In the genomic region with DNA sequence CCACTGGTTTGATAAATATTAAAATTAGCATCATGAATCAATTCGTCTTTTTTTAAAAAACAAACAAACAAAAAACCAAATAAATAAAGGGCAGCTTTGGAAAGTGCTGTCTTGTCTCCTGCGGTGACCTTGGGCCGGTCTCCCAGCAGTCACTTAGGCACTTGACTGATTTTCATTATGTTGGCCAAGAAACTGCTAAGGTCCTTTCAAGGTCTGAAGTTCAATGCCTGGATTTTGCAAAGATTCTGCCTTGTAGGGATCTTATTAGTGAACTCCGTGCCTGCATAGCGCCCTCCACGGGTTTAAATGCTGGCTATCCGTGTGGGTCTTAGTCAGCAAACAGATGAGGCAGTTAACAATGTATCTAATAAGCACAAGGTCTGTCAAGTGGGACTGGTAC, we compare ENCODE assay signal across 19 mouse cellular contexts. TPM values are rescaled to one million over a fixed set of nuclear protein-coding genes. Genes with fewer than 3 reads are reported as not detected.
A peak's percentile ranks its signal among the peaks of the same experiment; 100 is the strongest.
DNase-seq lines count a peak whose midpoint lies in the region; ATAC-seq and TF ChIP-seq lines count a peak whose summit lies in the region.
"Had no signal": no experiment of that assay in that cellular context is flagged by ENCODE, and none has a peak within 500 bp of the region (broad histone marks: within the 10 kb centered on the region; RNA-seq: fewer than 3 reads in every experiment).

No protein-coding gene starts in this region.

- TF ChIP-seq POLR2A in liver, adult 2 months (IDR thresholded peaks at IDR 0.05; ENCODE audit: extremely low read depth, insufficient read depth, low read length), result no peak

- DNase-seq in hindbrain, embryonic 11.5 days (ENCODE audit: low spot score), result peak; percentile 8
- no peak for DNase-seq in hindbrain, embryonic 10.5 days (ENCODE audit: low spot score)
- peak; percentile 52 for DNase-seq in liver, adult 2 months (ENCODE audit: extremely low read depth, low read depth, low spot score)
- no peak for DNase-seq in liver, embryonic 11.5 days (ENCODE audit: low spot score)
- DNase-seq in kidney, adult 8-10 months, result peak; percentile 73 to 84
- DNase-seq in kidney, postnatal 10 days, result peak; percentile 36
- DNase-seq in cerebellum, adult 9-10 months, result no peak
- no peak for DNase-seq in layer of hippocampus, adult 9-11 months
- DNase-seq: cerebellum, adult 8-10 months; heart, postnatal 4 days; lung, postnatal 10 days; right cerebral cortex, postnatal 14 days; spleen, adult 18-20 months; thymus, postnatal 14 days had no signal

- H3K4me2 ChIP-seq in hindbrain, embryonic 11.5 days (replicated peaks; ENCODE audit: low read depth, low read length), result no peak overlapping the region
- no peak overlapping the region for H3K4me2 ChIP-seq in liver, embryonic 11.5 days
- H3K4me2 ChIP-seq: forebrain, embryonic 13.5 days had no signal

- H3K4me1 ChIP-seq in hindbrain, embryonic 11.5 days (replicated peaks; ENCODE audit: control insufficient read depth, insufficient read depth, low read length), result no peaks in the 10 kb centered on the region
- peaks cover 6% of the 10 kb centered on the region; the same call in 1 of the 2 replicates for H3K4me1 ChIP-seq in hindbrain, embryonic 10.5 days (replicated peaks)
- H3K4me1 ChIP-seq in liver, adult 2 months (ENCODE audit: control insufficient read depth, insufficient read depth, low read length), result peaks cover 42% of the 10 kb centered on the region
- 0 out of 2 replicates have a peak, but pooled peaks cover 5% of the 10 kb centered on the region for H3K4me1 ChIP-seq in liver, embryonic 11.5 days (replicated peaks; ENCODE audit: control insufficient read depth, insufficient read depth, low read length)
- H3K4me1 ChIP-seq: forebrain, embryonic 13.5 days; midbrain, embryonic 10.5 days had no signal

- H3K79me2 ChIP-seq in liver, adult 2 months (ENCODE audit: control insufficient read depth, insufficient read depth, low read length), result no peaks in the 10 kb centered on the region

- no peak overlapping the region for H3K4me3 ChIP-seq in hindbrain, embryonic 11.5 days (ENCODE audit: low read depth, low read length)
- no peak overlapping the region for H3K4me3 ChIP-seq in hindbrain, embryonic 10.5 days
- H3K4me3 ChIP-seq in liver, adult 2 months (ENCODE audit: insufficient read depth, low read depth, low read length), result no peak overlapping the region
- H3K4me3 ChIP-seq in liver, embryonic 11.5 days (ENCODE audit: low read depth, low read length), result no peak overlapping the region
- H3K4me3 ChIP-seq: forebrain, embryonic 13.5 days; heart, embryonic 10.5 days; midbrain, embryonic 10.5 days had no signal

- no peak overlapping the region for H3K9ac ChIP-seq in hindbrain, embryonic 11.5 days (ENCODE audit: low read depth, low read length)
- H3K9ac ChIP-seq in liver, adult 2 months (ENCODE audit: low read depth, low read length), result no peak overlapping the region
- no peak overlapping the region for H3K9ac ChIP-seq in liver, embryonic 11.5 days (ENCODE audit: low read depth, low read length)
- H3K9ac ChIP-seq: forebrain, embryonic 13.5 days had no signal

- no peaks in the 10 kb centered on the region; the same call in 1 of the 2 replicates for H3K36me3 ChIP-seq in hindbrain, embryonic 11.5 days (ENCODE audit: control insufficient read depth, insufficient read depth, low read length)
- peaks cover 44% of the 10 kb centered on the region for H3K36me3 ChIP-seq in hindbrain, embryonic 10.5 days
- H3K36me3 ChIP-seq in liver, adult 2 months (ENCODE audit: control insufficient read depth, insufficient read depth, low read length), result peaks cover 2% of the 10 kb centered on the region; the same call in 1 of the 2 replicates
- peaks cover 27% of the 10 kb centered on the region for H3K36me3 ChIP-seq in liver, embryonic 11.5 days (ENCODE audit: control insufficient read depth, insufficient read depth, low read length)

- no peak overlapping the region for H3K27ac ChIP-seq in hindbrain, embryonic 11.5 days (ENCODE audit: low read depth, low read length)
- no peak overlapping the region for H3K27ac ChIP-seq in hindbrain, embryonic 10.5 days
- peak overlapping the region; percentile 72 for H3K27ac ChIP-seq in liver, adult 2 months (replicated peaks; ENCODE audit: insufficient read depth, low read depth, low read length)
- H3K27ac ChIP-seq in liver, embryonic 11.5 days (ENCODE audit: low read depth, low read length), result no peak overlapping the region
- H3K27ac ChIP-seq: heart, embryonic 10.5 days; midbrain, embryonic 10.5 days had no signal

- no peak for ATAC-seq in hindbrain, embryonic 11.5 days (ENCODE audit: low FRiP score)
- no peak for ATAC-seq in liver, embryonic 11.5 days (replicated peaks; ENCODE audit: low FRiP score)
- ATAC-seq: activated CD4-positive, CD25-positive, alpha-beta regulatory T cell, adult 4 months; forebrain, embryonic 13.5 days; inflammation-experienced regulatory T-cells, adult 6 months had no signal

- no peaks in the 10 kb centered on the region for H3K9me3 ChIP-seq in hindbrain, embryonic 11.5 days (ENCODE audit: control insufficient read depth, low read length)
- no peaks in the 10 kb centered on the region for H3K9me3 ChIP-seq in hindbrain, embryonic 10.5 days
- no peaks in the 10 kb centered on the region for H3K9me3 ChIP-seq in liver, embryonic 11.5 days (ENCODE audit: control insufficient read depth, low read length)
- H3K9me3 ChIP-seq: forebrain, embryonic 13.5 days; heart, embryonic 10.5 days; midbrain, embryonic 10.5 days had no signal

- WGBS in hindbrain, embryonic 11.5 days, result 83% methylated on average over 7 of the region's 7 CpGs
- 89% methylated on average over 7 of the region's 7 CpGs for WGBS in hindbrain, embryonic 10.5 days
- 55% methylated on average over 7 of the region's 7 CpGs for WGBS in liver, adult 2 months
- 83% methylated on average over 7 of the region's 7 CpGs for WGBS in liver, embryonic 11.5 days

- H3K27me3 ChIP-seq in hindbrain, embryonic 11.5 days (ENCODE audit: control insufficient read depth, insufficient read depth, low read length), result no peaks in the 10 kb centered on the region
- no peaks in the 10 kb centered on the region for H3K27me3 ChIP-seq in hindbrain, embryonic 10.5 days (ENCODE audit: insufficient read depth, poor library complexity, severe bottlenecking)
- no peaks in the 10 kb centered on the region for H3K27me3 ChIP-seq in liver, adult 2 months (ENCODE audit: control insufficient read depth, insufficient read depth, low read length)
- H3K27me3 ChIP-seq in liver, embryonic 11.5 days (replicated peaks; ENCODE audit: control insufficient read depth, insufficient read depth, low read length), result no peaks in the 10 kb centered on the region
- H3K27me3 ChIP-seq: forebrain, embryonic 13.5 days had no signal

- no peak for TF ChIP-seq CTCF in liver, adult 2 months (IDR thresholded peaks at IDR 0.05; ENCODE audit: low read depth, low read length)

RNA-seq across cellular contexts. Expression of a gene that starts 50.7 kb away (rescaled TPM):
- polyA plus RNA-seq in hindbrain, embryonic 11.5 days (2014; fragmentation: Nextera tagmentation; extraction: Ambion mirVana), result 56.2 and 67.4 TPM in 2 replicates
- 55.7 and 56.8 TPM in 2 replicates for polyA plus RNA-seq in hindbrain, embryonic 10.5 days (2016; fragmentation: Nextera tagmentation; extraction: Ambion mirVana)
- 6.8 and 8.3 TPM in 2 replicates for total RNA-seq in liver, adult 2 months (2014; rRNA removed)
- polyA plus RNA-seq in liver, adult 2 months (2012; rRNA removed), result 12.8 and 14.2 TPM in 2 replicates
- polyA plus RNA-seq in liver, embryonic 11.5 days (2014; fragmentation: Nextera tagmentation; extraction: Ambion mirVana), result 48.2 and 52.5 TPM in 2 replicates

RNA-seq across cellular contexts. Expression of a gene that starts 50.7 kb away (rescaled TPM):
- 21.9 and 22.7 TPM in 2 replicates for polyA plus RNA-seq in hindbrain, embryonic 11.5 days (2014; fragmentation: Nextera tagmentation; extraction: Ambion mirVana)
- 36.5 and 39.7 TPM in 2 replicates for polyA plus RNA-seq in hindbrain, embryonic 10.5 days (2016; fragmentation: Nextera tagmentation; extraction: Ambion mirVana)
- total RNA-seq in liver, adult 2 months (2014; rRNA removed), result 8.2 and 8.9 TPM in 2 replicates
- 7.6 and 9.0 TPM in 2 replicates for polyA plus RNA-seq in liver, adult 2 months (2012; rRNA removed)
- polyA plus RNA-seq in liver, embryonic 11.5 days (2014; fragmentation: Nextera tagmentation; extraction: Ambion mirVana), result 30.2 and 34.3 TPM in 2 replicates

Comparison
In these comparisons a context has a peak if more than half of its experiments do, and no peak if none do; other contexts are left out.
1. DNase-seq: peak in hindbrain, embryonic 11.5 days (single experiment), liver, adult 2 months (single experiment), kidney, adult 8-10 months (2 of 2) and kidney, postnatal 10 days (single experiment); none in hindbrain, embryonic 10.5 days (single experiment), liver, embryonic 11.5 days (single experiment), cerebellum, adult 9-10 months (single experiment) and layer of hippocampus, adult 9-11 months (single experiment).